Mouse (Mus musculus): ENCODE measurements around the gene Cdc37.

The Cdc37 gene

DNA sequence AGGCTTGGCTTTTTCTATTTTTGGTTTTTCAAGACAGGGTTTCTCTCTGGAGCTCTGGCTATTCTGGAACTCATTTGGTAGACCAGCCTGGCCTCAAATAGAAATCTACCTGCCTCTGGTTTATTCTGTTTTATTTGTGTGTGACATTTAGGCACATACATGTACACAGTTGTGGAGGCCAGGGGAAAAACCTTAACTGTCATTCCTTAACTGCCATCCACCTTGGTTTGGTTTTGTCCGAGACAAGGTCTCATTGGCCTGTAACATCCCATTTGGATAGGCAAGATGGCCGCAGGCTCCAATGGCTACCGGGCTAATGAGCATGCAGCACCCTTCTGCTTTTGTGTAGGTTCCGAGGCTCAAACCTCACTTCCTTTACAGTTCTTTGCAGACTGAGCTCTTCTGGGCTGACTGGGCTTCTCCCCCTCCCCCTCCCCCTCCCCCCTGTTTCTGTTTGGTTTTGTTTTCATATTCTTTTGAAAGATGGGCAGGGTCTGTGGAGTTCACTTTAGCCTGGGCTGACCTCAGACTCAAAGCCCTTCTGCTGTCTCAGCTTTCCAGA lies 14.4 kb downstream of the Cdc37 start:
- DNase-seq (ENCODE audit: low read depth): no peak

GRCm38 (mm10) chr9:21134595-21135328 lies 15.0 kb downstream of the Cdc37 start:
- no peak for DNase-seq (ENCODE audit: low read depth)

- DNase-seq (ENCODE audit: low read depth): no peak
Measured at GRCm38 (mm10) chr9:21133064-21133707, 16.6 kb downstream of the Cdc37 start.

GRCm38 (mm10) chr9:21132102-21132775 lies 17.5 kb downstream of the Cdc37 start:
- DNase-seq (ENCODE audit: low read depth): no peak

GRCm38 (mm10) chr9:21131059-21131956 lies 18.5 kb downstream of the Cdc37 start, which contains the start of gene Tyk2:
TSS of gene Tyk2 (minus strand) at chr9:21131243.
- DNase-seq (ENCODE audit: low read depth): peak; percentile 92

DNA sequence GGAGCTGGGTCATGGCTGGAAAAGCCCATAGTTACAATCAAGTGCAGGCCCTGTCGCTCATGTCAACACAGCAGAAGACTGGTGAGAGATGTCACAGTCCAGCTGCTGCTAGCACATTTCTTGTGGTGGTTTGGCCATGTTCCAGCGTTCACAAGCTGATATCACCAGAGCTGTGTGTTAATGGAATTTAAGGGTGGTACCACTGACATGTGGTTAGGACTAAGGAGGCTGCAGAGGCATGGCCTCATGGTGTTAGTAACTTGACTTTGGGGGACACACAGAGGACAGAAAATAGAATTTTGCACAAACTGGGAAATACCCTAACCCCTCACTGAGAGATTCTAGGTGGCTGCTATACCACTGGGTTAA lies 23.5 kb downstream of the Cdc37 start:
- DNase-seq (ENCODE audit: low read depth): no peak

GRCm38 (mm10) chr9:21125502-21126258 lies 24.1 kb downstream of the Cdc37 start:
- DNase-seq (ENCODE audit: low read depth): no peak

DNA sequence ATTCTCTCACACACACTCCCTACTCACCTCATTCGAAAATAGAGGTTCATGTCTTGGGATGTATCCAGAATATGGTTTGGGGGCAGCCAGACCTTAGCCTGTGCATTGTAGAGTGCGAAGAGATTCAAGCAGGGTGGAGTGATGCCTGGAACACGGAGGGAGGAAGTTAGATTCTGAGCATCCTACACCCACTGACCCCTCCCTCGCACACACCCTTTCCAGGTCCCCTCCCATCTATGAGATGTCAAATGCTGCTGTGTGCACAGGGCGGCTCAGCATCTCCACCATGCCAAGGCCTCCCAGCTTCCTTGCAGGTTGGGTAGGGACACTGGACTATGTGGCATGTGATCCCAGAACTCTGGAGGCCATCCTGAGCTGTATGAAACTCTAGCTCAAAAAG lies 24.9 kb downstream of the Cdc37 start:
- no peak for DNase-seq (ENCODE audit: low read depth)

DNA sequence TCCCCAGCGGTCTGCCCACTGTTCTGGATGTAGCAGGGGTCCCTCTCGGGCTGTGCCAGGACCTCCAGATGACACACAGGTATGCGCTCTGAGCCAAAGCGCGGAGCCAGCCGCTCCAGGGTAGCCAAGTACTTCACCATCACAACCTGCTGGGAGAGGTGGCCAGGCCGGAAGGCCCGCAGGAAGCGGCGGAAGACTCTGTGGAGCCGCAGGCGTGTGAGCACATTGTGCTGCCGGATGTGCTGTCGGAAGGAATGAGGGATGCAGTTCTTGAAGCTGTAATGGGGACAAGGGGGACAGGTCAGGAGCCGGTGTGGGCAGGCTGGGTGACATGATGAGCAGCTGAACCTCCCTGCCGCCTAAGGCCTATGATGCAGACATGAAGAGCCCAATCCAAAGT lies 28.3 kb downstream of the Cdc37 start:
- DNase-seq (ENCODE audit: low read depth): no peak

DNA sequence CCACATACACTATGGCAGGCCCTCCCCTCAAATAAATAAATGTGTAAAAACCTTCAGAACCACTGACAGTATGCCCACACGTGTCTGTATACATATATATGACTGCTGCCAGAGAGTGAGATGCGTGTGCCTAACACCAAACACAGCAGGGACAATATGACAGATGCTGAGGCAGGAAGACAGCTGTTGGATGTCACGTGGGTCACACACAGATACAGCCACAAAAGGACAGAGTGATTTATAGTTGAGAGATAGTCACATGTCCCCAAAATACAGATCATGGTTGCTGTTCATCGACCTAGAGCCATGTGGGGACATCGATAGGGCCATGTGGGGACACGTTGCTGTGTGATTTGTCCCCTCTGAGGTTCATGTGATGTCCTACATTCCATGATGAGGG lies 32.7 kb downstream of the Cdc37 start:
- no peak for DNase-seq (ENCODE audit: low read depth)

DNA sequence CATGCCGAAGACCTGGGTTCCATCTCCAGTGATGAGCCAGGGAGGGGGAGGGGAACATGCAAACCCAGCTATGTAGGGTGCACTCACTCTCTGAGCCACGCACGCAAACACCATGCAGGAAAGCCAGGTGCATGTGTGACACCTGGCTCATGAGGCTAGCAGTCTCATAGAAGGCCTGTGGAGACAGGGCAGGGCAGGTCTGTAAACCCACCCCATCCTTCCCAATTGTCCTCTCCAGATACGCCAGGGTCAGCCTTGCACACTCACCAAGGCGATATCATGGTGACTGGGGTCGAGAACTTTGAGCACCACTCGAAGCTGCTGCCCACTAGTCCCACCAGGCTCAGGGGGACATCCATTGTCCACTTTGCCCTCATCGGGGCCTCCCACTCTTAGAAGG lies 34.7 kb downstream of the Cdc37 start:
- no peak for DNase-seq (ENCODE audit: low read depth)

DNA sequence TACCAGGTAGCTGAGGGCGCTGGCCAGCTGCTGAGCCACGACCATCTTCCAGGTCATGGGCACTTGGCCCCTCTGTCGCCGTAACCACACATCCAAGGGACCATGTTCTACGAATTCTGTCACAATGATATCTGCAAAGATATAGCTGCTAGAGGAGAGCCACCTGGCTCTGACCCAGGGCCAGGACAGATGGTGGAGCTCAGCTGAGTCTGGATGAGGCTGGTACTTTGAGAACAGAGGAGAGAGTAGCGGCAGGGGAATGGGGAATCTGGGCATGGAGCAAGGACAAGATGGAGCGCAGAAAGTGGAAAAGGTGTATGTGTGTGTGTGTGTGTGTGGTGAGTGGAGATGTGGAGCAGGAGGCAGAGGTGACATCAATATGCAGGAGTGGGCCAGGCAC lies 35.6 kb downstream of the Cdc37 start:
- no peak for DNase-seq (ENCODE audit: low read depth)

GRCm38 (mm10) chr9:21113751-21114150 lies 36.0 kb downstream of the Cdc37 start:
- DNase-seq (ENCODE audit: low read depth): no peak

GRCm38 (mm10) chr9:21107607-21108237 lies 42.1 kb downstream of the Cdc37 start:
- DNase-seq (ENCODE audit: low read depth): no peak

DNA sequence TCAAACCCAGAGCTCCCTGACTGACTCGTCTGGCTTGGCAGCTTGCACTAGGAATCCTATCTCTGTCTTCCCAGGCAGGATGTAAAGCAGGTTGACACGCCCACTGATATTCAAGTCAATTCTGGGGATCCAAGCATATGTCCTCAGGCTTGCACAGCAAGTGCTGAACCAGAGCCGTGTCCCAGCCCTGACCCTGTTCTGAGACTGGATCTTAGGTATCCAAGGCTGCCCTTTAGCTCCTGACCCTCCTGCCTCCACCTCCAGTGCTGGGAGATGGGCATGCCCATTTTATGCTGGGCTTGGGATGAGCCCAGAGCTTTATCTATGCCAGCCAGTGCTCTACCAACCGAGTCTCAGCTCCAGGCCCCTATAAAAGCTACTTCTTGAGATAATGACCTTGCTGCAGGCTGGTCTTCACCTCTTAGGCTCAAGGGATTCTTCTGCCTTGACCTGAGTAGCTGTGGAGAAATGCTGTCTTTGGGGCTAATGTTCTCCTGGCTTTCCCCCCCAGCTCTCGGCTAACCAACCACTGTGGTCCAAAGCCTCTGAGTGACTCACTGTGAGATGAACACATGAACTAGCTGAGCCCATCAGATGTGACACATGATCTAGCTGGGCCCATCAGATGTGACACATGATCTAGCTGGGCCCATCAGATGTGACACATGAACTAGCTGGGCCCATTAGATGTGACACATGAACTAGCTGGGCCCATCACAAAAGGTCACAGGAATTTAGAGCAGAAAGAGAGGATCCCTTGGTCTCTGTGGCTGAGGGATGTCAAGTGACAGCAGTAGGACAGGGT lies 43.8 kb downstream of the Cdc37 start:
- DNase-seq (ENCODE audit: low read depth): no peak

DNA sequence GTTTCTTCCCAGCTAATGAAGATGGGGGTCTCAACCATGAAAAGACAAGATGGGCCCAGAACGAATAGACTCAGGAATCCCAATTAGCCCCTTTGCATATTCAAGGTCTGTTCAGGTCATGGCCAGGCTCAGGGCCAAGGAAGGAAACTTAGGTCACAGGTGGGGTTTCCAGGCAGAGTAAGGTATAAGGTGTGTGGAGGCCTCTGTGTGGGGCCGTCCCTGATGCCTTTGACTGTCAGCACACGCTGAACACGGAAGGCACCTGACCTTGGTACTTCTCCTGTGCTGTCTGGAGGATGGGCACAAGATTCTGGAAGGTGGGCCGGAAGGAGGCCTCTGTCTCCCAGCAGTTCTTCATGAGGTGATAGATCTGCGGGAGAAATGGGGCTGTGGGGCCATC lies 45.0 kb downstream of the Cdc37 start:
- no peak for DNase-seq (ENCODE audit: low read depth)

DNA sequence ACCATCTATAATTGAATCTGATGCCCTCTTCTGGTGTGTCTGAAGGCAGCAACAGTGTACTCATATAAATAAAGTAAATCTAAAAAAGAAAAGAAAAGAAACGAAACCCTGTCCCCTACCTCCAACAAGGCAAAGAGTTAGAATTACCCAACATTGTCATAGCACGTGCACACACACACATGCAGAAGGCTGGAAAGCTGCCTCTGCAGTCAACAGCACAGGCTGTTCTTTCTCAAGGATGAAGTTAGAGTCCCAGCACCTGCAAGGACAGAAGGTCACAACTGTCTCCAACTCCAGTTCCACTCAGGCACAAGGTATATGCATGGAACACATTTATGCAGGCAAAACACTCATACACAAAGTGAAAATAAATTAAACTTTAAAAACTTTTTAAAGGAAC lies 47.7 kb downstream of the Cdc37 start:
- DNase-seq (ENCODE audit: low read depth): no peak

DNA sequence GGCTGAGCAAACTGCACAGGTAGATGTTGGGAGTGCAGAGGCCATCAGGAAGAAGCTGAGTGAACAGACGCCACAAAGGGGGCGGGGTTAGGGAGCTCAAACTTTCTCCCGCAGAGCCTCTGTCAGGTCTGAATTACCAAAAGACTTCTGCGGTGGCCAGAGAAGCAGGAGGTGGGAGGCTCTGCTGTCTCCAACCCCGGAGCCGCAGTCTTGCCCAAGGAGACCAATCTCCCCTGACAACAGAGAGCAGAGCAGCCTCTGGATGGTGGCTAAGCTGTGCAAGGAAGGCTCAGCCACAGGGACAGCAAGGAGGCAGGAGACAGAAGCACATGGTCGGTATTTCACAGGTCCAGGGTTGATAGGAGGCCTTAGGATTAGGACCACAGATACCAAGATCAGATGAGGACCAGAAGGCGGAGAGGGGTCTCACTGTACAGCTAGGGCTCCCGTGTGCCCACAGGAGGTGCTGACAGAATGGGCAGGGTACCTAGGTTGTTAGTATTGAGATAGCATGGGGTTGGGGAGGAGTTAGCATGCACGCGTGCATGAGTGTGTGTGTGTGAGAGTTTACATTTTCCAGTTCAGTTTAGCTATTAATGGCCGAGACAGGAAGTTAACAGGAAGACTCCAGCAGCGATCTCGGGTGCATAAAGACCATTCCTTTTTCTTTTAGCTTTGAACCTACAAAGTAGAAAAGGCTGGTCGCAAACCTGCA lies 49.2 kb downstream of the Cdc37 start:
- no peak for DNase-seq (ENCODE audit: low read depth)

DNA sequence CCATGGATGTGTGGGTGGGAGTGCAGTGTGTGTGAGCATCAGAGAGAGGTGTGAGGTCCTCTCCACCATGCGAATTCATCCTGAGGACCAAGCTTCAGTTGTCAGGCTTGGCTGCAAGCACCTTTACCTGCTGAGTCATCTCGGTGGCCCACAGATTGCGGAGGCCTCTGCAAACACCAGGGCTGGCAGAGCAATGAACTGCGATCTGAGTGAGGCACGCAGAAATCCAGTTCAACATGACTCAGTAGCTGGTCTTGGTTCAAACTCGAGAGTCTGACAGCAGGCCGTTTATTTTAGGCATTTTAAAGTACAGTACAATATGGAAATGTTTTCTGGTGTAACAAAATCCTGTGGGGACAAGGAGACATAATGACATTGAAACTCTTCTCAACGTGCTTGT lies 52.0 kb downstream of the Cdc37 start:
- no peak for DNase-seq (ENCODE audit: low read depth)
